Mouse (Mus musculus): ENCODE measurements around the gene Rit1. TPM values are rescaled to one million over a fixed set of nuclear protein-coding genes. Genes with fewer than 3 reads are reported as not detected.

Rit1 gene
- total RNA-seq (2012; rRNA removed) (21.4 and 23.7 TPM in 2 replicates), total RNA-seq (2014; rRNA removed) (28.7 and 29.1 TPM in 2 replicates), polyA plus RNA-seq (2012; ENCODE audit: insufficient read length, low read depth) (18.4 and 20.6 TPM in 2 replicates)

DNA sequence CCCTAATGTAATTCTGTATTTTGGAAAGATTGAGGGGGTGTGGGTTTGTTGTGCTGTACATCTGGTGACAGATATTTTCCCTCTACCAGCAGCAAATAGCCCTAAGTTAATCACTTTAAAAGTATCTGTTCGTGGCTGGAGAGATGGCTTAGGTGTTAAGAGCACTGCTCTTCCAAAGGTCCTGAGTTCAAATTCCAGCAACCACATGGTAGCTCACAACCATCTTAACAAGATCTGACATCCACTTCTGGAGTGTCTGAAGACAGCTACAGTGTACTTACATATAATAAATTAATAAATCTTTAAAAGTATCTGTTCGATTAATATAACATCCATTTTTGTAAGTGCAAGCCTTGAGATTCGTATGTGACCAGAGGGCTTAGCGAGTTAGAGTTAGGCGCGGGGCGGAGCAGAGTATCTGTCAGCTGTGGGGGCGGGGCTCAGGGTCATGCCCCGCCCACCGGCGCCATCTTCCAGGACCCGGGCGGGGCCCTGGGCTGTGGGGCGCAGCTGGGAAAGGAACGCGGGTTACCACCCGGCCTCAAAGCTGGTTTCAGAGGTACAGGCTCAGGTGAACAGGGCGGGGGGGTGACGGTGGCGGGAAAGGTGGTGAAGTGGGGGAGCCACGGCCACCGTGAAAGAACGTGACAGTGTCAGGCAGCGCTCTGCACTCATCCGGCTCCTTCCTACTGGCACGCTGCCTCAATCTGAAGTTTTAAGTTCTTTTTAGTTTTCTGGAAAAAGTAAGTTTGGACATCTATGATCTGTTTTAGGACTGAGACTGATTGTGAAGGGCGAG lies at the start of gene Rit1:
Gene Rit1 (plus strand): TSS at position 440 of the 799 bp plus-strand sequence.
- Histone ChIP-seq H3K9me3 (replicated peaks; ENCODE audit: low read length) (no peaks in the 10 kb centered on the region), H3K27me3 (replicated peaks) (no peaks in the 10 kb centered on the region), H3K27ac (ENCODE audit: insufficient read depth, low read depth) (peak within 1 kb of the TSS; percentile 35; the same call in 1 of the 2 replicates), H3K36me3 (replicated peaks in 1 of 2; ENCODE audit: control insufficient read depth in 1 of 2, insufficient read depth in 1 of 2, low read length in 1 of 2) (peaks cover 25 to 55% of the 10 kb centered on the region in 2 experiments), H3K4me2 (ENCODE audit: insufficient read depth, low read depth, poor library complexity, severe bottlenecking) (peak within 1 kb of the TSS; percentile 14; the same call in 1 of the 2 replicates), H3K4me3 (replicated peaks in 1 of 3; ENCODE audit: low read depth in 2 of 3, low read length in 2 of 3, poor library complexity in 1 of 3) (peak within 1 kb of the TSS; percentile 62 to 95 (median 85)), H3K79me2 (replicated peaks; ENCODE audit: control insufficient read depth, extremely low read depth, insufficient read depth, poor library complexity, severe bottlenecking) (no peaks in the 10 kb centered on the region), H3K4me1 (ENCODE audit: control insufficient read depth in 1 of 2, insufficient read depth in 2 of 2) (peaks cover 6 to 49% of the 10 kb centered on the region in 2 experiments), H3K9ac (ENCODE audit: insufficient read depth, low read depth) (peak within 1 kb of the TSS; percentile 64)
- DNase-seq (ENCODE audit: extremely low read depth): peak; percentile 79
- TF ChIP-seq MXI1 (IDR thresholded peaks at IDR 0.05; ENCODE audit: low read depth, low read length) (peak; percentile 48; the same call in 1 of the 2 replicates), BHLHE40 (IDR thresholded peaks at IDR 0.05; ENCODE audit: low read depth, low read length) (0 out of 2 replicates have a peak, but pooled peaks have one; percentile 32), E2F4 (IDR thresholded peaks at IDR 0.05; ENCODE audit: insufficient replicate concordance, low read depth, low read length) (no peak), KAT2A (IDR thresholded peaks at IDR 0.05; ENCODE audit: insufficient replicate concordance, low read length) (0 out of 2 replicates have a peak, but pooled peaks have one; percentile 16), MAX (IDR thresholded peaks at IDR 0.05; ENCODE audit: low read length) (peak; percentile 45), ELF1 (IDR thresholded peaks at IDR 0.05; ENCODE audit: low read depth, low read length) (peak; percentile 31; the same call in 1 of the 2 replicates), MAFK (IDR thresholded peaks at IDR 0.05; ENCODE audit: insufficient replicate concordance, low read length) (no peak), TCF12 (IDR thresholded peaks at IDR 0.05; ENCODE audit: low read depth, low read length) (0 out of 2 replicates have a peak, but pooled peaks have one; percentile 52), POLR2A (IDR thresholded peaks at IDR 0.05; ENCODE audit: low read depth, low read length) (peak; percentile 63), SIN3A (IDR thresholded peaks at IDR 0.05; ENCODE audit: low read length) (peak; percentile 46; the same call in 1 of the 2 replicates), HCFC1 (IDR thresholded peaks at IDR 0.05; ENCODE audit: low read depth, low read length) (peak; percentile 16; the same call in 1 of the 2 replicates), NRF1 (IDR thresholded peaks at IDR 0.05; ENCODE audit: low read depth, low read length) (0 out of 2 replicates have a peak, but pooled peaks have one; percentile 30), MEF2A (IDR thresholded peaks at IDR 0.05; ENCODE audit: borderline replicate concordance, low read depth, low read length) (0 out of 2 replicates have a peak, but pooled peaks have one; percentile 38), CHD1 (IDR thresholded peaks at IDR 0.05; ENCODE audit: low read depth, low read length) (no peak)
- in situ Hi-C loops (cut with MboI; ENCODE audit: low pct_ligation_motif_present, low pct_unique_long_range_greater_than_20kb, low sequenced_read_pairs) (loop anchor here (5.0 kb wide), 1 partner anchor 36 kb away; no protein-coding TSS in a partner anchor), dilution Hi-C loops (cut with MboI; ENCODE audit: extremely low pct_ligation_motif_present, extremely low pct_unique_long_range_greater_than_20kb, low sequenced_read_pairs) (no loop called here)

DNA sequence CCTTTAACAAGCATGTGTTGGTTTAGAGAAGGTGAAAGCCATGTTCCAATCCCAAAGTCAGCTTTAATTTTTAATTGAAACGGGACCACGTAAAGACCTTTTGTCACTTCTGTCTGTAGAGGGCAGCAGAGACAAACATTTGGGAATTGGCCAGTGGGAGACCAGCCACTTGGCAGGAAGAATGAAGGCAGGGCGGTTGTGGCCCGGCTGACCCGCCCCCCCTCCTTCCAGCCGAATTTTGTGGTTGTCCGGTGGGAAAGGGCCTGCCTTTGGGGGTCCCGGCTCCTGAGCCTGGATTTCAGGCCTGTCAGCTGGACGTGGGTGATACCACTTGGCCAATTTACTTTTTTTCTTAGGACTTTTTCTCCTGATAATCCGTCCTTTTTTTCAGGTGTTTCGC lies 39.2 kb upstream of the Rit1 start:
- Histone ChIP-seq H3K36me3 (replicated peaks in 1 of 2; ENCODE audit: control insufficient read depth in 1 of 2, insufficient read depth in 1 of 2, low read length in 1 of 2) (no peaks in the 10 kb centered on the region), H3K9me3 (replicated peaks; ENCODE audit: low read length) (no peaks in the 10 kb centered on the region), H3K9ac (ENCODE audit: insufficient read depth, low read depth) (peak overlapping the region; percentile 83), H3K4me2 (ENCODE audit: insufficient read depth, low read depth, poor library complexity, severe bottlenecking) (peak overlapping the region; percentile 85), H3K27ac (ENCODE audit: insufficient read depth, low read depth) (no peak overlapping the region), H3K79me2 (replicated peaks; ENCODE audit: control insufficient read depth, extremely low read depth, insufficient read depth, poor library complexity, severe bottlenecking) (no peaks in the 10 kb centered on the region), H3K27me3 (replicated peaks) (no peaks in the 10 kb centered on the region), H3K4me3 (replicated peaks in 1 of 3; ENCODE audit: low read depth in 2 of 3, low read length in 2 of 3, poor library complexity in 1 of 3) (peak overlapping the region; percentile 44 to 59 (median 45)), H3K4me1 (ENCODE audit: control insufficient read depth in 1 of 2, insufficient read depth in 2 of 2) (peaks cover 2 to 11% of the 10 kb centered on the region in 2 experiments; a peak in 3 of 4 replicates)
- dilution Hi-C loops (cut with MboI; ENCODE audit: extremely low pct_ligation_motif_present, extremely low pct_unique_long_range_greater_than_20kb, low sequenced_read_pairs) (no loop called here), in situ Hi-C loops (cut with MboI; ENCODE audit: low pct_ligation_motif_present, low pct_unique_long_range_greater_than_20kb, low sequenced_read_pairs) (loop anchor here (25.0 kb wide), 1 partner anchor 185 kb away; no protein-coding TSS in a partner anchor)
- DNase-seq (ENCODE audit: extremely low read depth): peak; percentile 85
- TF ChIP-seq HCFC1 (IDR thresholded peaks at IDR 0.05; ENCODE audit: low read depth, low read length) (no peak; the same call in 1 of the 2 replicates), E2F4 (IDR thresholded peaks at IDR 0.05; ENCODE audit: insufficient replicate concordance, low read depth, low read length) (no peak), IRF4 (IDR thresholded peaks at IDR 0.05; ENCODE audit: low read depth, low read length) (no peak; the same call in 1 of the 2 replicates), USF1 (IDR thresholded peaks at IDR 0.05; ENCODE audit: low read depth, low read length) (no peak), BHLHE40 (IDR thresholded peaks at IDR 0.05; ENCODE audit: low read depth, low read length) (no peak), NELFE (IDR thresholded peaks at IDR 0.05; ENCODE audit: low read depth, low read length) (0 out of 2 replicates have a peak, but pooled peaks have one; percentile 21), MYC (IDR thresholded peaks at IDR 0.05; ENCODE audit: low read depth, low read length) (no peak), TCF12 (IDR thresholded peaks at IDR 0.05; ENCODE audit: low read depth, low read length) (0 out of 2 replicates have a peak, but pooled peaks have one; percentile 9), ZKSCAN1 (IDR thresholded peaks at IDR 0.05; ENCODE audit: borderline replicate concordance, low read depth, low read length) (no peak), MXI1 (IDR thresholded peaks at IDR 0.05; ENCODE audit: low read depth, low read length) (peak; percentile 43; the same call in 1 of the 2 replicates), RCOR1 (conservative IDR thresholded peaks at IDR 0.05; ENCODE audit: low read depth, low read length) (no peak), CTCF (conservative IDR thresholded peaks at IDR 0.05 in 1 of 2, IDR thresholded peaks at IDR 0.05 in 1 of 2; ENCODE audit: low read depth in 2 of 2, low read length in 2 of 2) (peak; percentile 36 to 93), ZC3H11A (IDR thresholded peaks at IDR 0.05; ENCODE audit: low read depth, low read length) (peak; percentile 36; the same call in 1 of the 2 replicates), MAZ (IDR thresholded peaks at IDR 0.05; ENCODE audit: low read depth, low read length) (no peak), NRF1 (IDR thresholded peaks at IDR 0.05; ENCODE audit: low read depth, low read length) (0 out of 2 replicates have a peak, but pooled peaks have one; percentile 28), SMC3 (IDR thresholded peaks at IDR 0.05; ENCODE audit: low read depth, low read length) (peak; percentile 77), MEF2A (IDR thresholded peaks at IDR 0.05; ENCODE audit: borderline replicate concordance, low read depth, low read length) (peak; percentile 38; the same call in 1 of the 2 replicates), RAD21 (IDR thresholded peaks at IDR 0.05; ENCODE audit: low read depth, low read length) (peak; percentile 94), SIN3A (IDR thresholded peaks at IDR 0.05; ENCODE audit: low read length) (0 out of 2 replicates have a peak, but pooled peaks have one; percentile 26)

All from CH12.LX (cell line).